Mouse (Mus musculus): ENCODE results near the gene Mok.

Mok gene

GRCm38 (mm10) chr12:110808848-110809247 is 31.9 kb downstream of the Mok start:
- Histone ChIP-seq H3K36me3 (ENCODE audit: insufficient read depth, low read length) (peaks cover 97% of the 10 kb centered on the region), H3K4me3 (replicated peaks; ENCODE audit: low read length) (no peak overlapping the region), H3K27me3 (ENCODE audit: insufficient read depth, low read length) (no peaks in the 10 kb centered on the region), H3K4me1 (replicated peaks; ENCODE audit: low read depth, low read length) (peaks cover 91% of the 10 kb centered on the region), H3K9me3 (ENCODE audit: low read length) (no peaks in the 10 kb centered on the region)
- TF ChIP-seq POU5F1 (IDR thresholded peaks at IDR 0.05; ENCODE audit: borderline replicate concordance, low read length): no peak
- no peak for TF ChIP-seq NANOG (IDR thresholded peaks at IDR 0.05; ENCODE audit: borderline replicate concordance, low read length)
- no peak for TF ChIP-seq CTCF (conservative IDR thresholded peaks at IDR 0.05; ENCODE audit: low read length)

GRCm38 (mm10) chr12:110808430-110808829 is 32.3 kb downstream of the Mok start:
- H3K9me3 ChIP-seq (ENCODE audit: low read length): no peaks in the 10 kb centered on the region
- H3K27me3 ChIP-seq (ENCODE audit: insufficient read depth, low read length): no peaks in the 10 kb centered on the region
- H3K4me3 ChIP-seq (replicated peaks; ENCODE audit: low read length): no peak overlapping the region
- peaks cover 89% of the 10 kb centered on the region for H3K4me1 ChIP-seq (replicated peaks; ENCODE audit: low read depth, low read length)
- peaks cover 93% of the 10 kb centered on the region for H3K36me3 ChIP-seq (ENCODE audit: insufficient read depth, low read length)
- no peak for TF ChIP-seq POU5F1 (IDR thresholded peaks at IDR 0.05; ENCODE audit: borderline replicate concordance, low read length)
- no peak for TF ChIP-seq CTCF (conservative IDR thresholded peaks at IDR 0.05; ENCODE audit: low read length)
- TF ChIP-seq NANOG (IDR thresholded peaks at IDR 0.05; ENCODE audit: borderline replicate concordance, low read length): no peak

DNA sequence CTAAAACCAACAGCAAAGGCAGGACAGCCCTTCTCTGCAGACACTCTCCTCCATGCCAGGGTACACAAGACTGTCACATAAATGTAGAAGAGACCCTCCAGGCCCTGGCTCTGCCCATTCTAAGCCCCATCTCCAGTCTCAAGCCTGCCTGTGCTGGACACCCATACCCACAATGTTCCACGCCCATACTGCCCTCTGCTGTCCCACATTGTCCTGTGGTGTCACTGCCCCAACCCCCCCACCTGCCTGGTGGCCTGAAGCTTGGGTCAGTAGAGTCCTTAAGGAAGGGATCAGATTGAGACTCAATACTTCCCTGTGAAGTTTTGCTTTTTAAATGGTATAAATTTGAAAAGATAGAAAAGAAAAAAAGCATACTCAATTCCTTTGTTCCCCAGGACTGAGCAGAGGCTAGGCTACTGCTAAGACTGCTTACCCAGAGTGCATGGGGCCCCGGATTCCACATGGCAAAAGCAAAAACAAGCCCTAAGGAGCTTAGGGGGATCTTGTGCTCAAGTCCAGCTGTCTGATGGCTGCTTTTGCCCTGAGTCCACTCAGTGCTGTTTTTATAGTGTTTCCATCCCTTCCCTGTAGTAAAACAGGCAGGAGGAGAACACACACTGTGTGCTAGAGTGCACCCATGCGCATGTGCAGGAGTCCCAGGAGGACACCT is 34.3 kb downstream of the Mok start:
- TF ChIP-seq POU5F1 (IDR thresholded peaks at IDR 0.05; ENCODE audit: borderline replicate concordance, low read length) (no peak), NANOG (IDR thresholded peaks at IDR 0.05; ENCODE audit: borderline replicate concordance, low read length) (no peak), CTCF (conservative IDR thresholded peaks at IDR 0.05; ENCODE audit: low read length) (no peak)

GRCm38 (mm10) chr12:110804261-110804660 is 36.5 kb downstream of the Mok start:
- Histone ChIP-seq H3K4me3 (replicated peaks; ENCODE audit: low read length) (0 out of 2 replicates have a peak overlapping the region, but pooled peaks have one; percentile 7), H3K9me3 (ENCODE audit: low read length) (no peaks in the 10 kb centered on the region), H3K4me1 (replicated peaks; ENCODE audit: low read depth, low read length) (peaks cover 93% of the 10 kb centered on the region), H3K36me3 (ENCODE audit: insufficient read depth, low read length) (peaks cover 88% of the 10 kb centered on the region), H3K27me3 (ENCODE audit: insufficient read depth, low read length) (no peaks in the 10 kb centered on the region)
- TF ChIP-seq NANOG (IDR thresholded peaks at IDR 0.05; ENCODE audit: borderline replicate concordance, low read length): no peak
- no peak for TF ChIP-seq POU5F1 (IDR thresholded peaks at IDR 0.05; ENCODE audit: borderline replicate concordance, low read length)
- TF ChIP-seq CTCF (conservative IDR thresholded peaks at IDR 0.05; ENCODE audit: low read length): no peak

More for the DNA sequence above, 34.3 kb downstream of the Mok start:
- H3K4me1 ChIP-seq (replicated peaks; ENCODE audit: low read depth, low read length): peaks cover 97% of the 10 kb centered on the region
- peaks cover 91% of the 10 kb centered on the region for H3K36me3 ChIP-seq (ENCODE audit: insufficient read depth, low read length)
- no peaks in the 10 kb centered on the region for H3K27me3 ChIP-seq (ENCODE audit: insufficient read depth, low read length)
- no peaks in the 10 kb centered on the region for H3K9me3 ChIP-seq (ENCODE audit: low read length)
- H3K4me3 ChIP-seq (replicated peaks; ENCODE audit: low read length): no peak overlapping the region

GRCm38 (mm10) chr12:110802674-110803297 is 38.0 kb downstream of the Mok start:
- Histone ChIP-seq H3K4me1 (replicated peaks; ENCODE audit: low read depth, low read length) (peaks cover 93% of the 10 kb centered on the region), H3K36me3 (ENCODE audit: insufficient read depth, low read length) (peaks cover 87% of the 10 kb centered on the region), H3K4me3 (replicated peaks; ENCODE audit: low read length) (no peak overlapping the region), H3K27me3 (ENCODE audit: insufficient read depth, low read length) (no peaks in the 10 kb centered on the region), H3K9me3 (ENCODE audit: low read length) (no peaks in the 10 kb centered on the region)
- TF ChIP-seq CTCF (conservative IDR thresholded peaks at IDR 0.05; ENCODE audit: low read length): no peak
- TF ChIP-seq NANOG (IDR thresholded peaks at IDR 0.05; ENCODE audit: borderline replicate concordance, low read length): no peak
- no peak for TF ChIP-seq POU5F1 (IDR thresholded peaks at IDR 0.05; ENCODE audit: borderline replicate concordance, low read length)

DNA sequence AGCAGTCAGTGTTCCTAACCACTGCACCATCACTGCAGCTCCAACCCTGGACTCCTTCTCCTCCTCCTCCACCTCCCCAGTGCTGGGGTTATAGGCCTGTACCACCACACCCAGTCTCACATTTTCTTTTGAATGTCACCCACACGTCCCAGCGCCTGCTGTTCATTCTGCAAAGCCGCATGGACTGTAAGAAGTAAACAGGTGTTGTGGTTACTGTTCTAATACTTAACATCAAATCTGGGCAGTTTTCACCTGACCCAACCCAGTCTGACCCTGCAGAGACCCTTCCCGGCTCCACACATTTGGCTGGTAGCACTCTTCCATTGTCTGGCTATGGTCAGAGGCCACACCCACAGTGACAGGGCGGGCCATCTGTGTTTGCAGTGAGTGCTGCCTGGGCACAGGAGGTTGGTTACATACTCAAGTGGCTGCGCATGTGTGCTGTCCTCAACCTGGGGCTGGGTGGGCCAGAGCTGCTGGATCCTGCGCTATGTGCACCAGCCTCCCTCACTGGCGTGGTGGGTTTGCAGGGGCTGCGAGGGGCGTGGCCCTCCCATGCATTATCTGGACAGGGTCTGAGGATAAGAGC is 38.8 kb downstream of the Mok start:
- Histone ChIP-seq H3K36me3 (ENCODE audit: insufficient read depth, low read length) (peaks cover 87% of the 10 kb centered on the region), H3K9me3 (ENCODE audit: low read length) (no peaks in the 10 kb centered on the region), H3K4me3 (replicated peaks; ENCODE audit: low read length) (no peak overlapping the region; the same call in 1 of the 2 replicates), H3K27me3 (ENCODE audit: insufficient read depth, low read length) (no peaks in the 10 kb centered on the region), H3K4me1 (replicated peaks; ENCODE audit: low read depth, low read length) (peaks cover 94% of the 10 kb centered on the region)
- no peak for TF ChIP-seq NANOG (IDR thresholded peaks at IDR 0.05; ENCODE audit: borderline replicate concordance, low read length)
- TF ChIP-seq POU5F1 (IDR thresholded peaks at IDR 0.05; ENCODE audit: borderline replicate concordance, low read length): no peak
- no peak for TF ChIP-seq CTCF (conservative IDR thresholded peaks at IDR 0.05; ENCODE audit: low read length)

DNA sequence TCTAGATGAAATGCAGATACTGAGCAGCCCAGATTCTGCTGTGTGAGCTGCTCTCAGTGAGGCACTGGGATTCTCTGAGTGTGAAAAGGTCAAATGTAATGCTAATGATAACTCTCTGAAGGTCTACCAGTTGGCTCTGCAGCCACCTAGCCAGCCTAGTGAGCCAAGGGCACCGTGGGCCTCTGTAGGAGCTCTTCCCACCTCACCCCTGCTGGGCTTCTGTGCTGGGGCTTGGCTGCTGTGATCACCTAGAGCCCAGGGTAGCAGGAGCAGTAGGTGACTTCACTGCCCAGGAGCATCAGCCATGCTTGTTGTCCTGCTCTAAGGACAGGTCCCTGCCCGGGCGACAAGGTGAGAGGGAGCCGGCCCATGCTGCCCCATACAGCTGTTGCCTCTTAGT is 41.5 kb downstream of the Mok start:
- TF ChIP-seq POU5F1 (IDR thresholded peaks at IDR 0.05; ENCODE audit: borderline replicate concordance, low read length): no peak
- TF ChIP-seq CTCF (conservative IDR thresholded peaks at IDR 0.05; ENCODE audit: low read length): no peak
- no peak for TF ChIP-seq NANOG (IDR thresholded peaks at IDR 0.05; ENCODE audit: borderline replicate concordance, low read length)
- Histone ChIP-seq H3K4me3 (replicated peaks; ENCODE audit: low read length) (no peak overlapping the region), H3K4me1 (replicated peaks; ENCODE audit: low read depth, low read length) (peaks cover 83% of the 10 kb centered on the region), H3K36me3 (ENCODE audit: insufficient read depth, low read length) (peaks cover 80% of the 10 kb centered on the region), H3K9me3 (ENCODE audit: low read length) (no peaks in the 10 kb centered on the region), H3K27me3 (ENCODE audit: insufficient read depth, low read length) (no peaks in the 10 kb centered on the region)

DNA sequence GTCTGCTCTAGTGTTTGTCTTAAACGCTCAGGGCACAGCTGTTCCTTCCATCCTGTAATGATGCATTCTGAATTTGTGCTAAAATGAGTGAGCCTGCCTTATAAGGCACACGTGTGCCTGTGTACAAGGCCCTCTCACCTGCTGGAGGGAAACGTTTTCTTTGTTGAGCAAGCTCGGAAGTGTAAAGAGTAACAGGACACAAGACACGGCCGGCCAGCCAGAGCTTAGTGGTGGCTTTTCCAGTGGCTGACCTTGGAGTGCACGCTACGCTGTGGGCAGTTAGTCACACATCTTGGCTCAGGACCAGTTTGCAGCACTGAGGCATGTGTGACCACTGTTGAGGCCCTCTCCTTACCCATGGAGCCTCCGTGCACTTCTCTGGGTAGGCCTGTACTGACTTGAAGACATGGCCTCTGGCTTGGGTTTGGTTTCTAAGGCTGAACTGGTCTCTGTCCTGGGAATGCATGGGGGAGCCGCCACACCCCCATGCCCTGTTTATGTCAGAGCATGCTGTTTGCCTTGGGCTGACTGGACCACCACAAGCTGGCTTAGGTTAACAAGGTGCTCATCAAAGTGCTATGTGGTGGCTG is 42.8 kb downstream of the Mok start:
- Histone ChIP-seq H3K4me1 (replicated peaks; ENCODE audit: low read depth, low read length) (peaks cover 72% of the 10 kb centered on the region), H3K27me3 (ENCODE audit: insufficient read depth, low read length) (no peaks in the 10 kb centered on the region), H3K9me3 (ENCODE audit: low read length) (no peaks in the 10 kb centered on the region), H3K36me3 (ENCODE audit: insufficient read depth, low read length) (peaks cover 87% of the 10 kb centered on the region), H3K4me3 (replicated peaks; ENCODE audit: low read length) (no peak overlapping the region)
- TF ChIP-seq NANOG (IDR thresholded peaks at IDR 0.05; ENCODE audit: borderline replicate concordance, low read length) (no peak), CTCF (conservative IDR thresholded peaks at IDR 0.05; ENCODE audit: low read length) (no peak), POU5F1 (IDR thresholded peaks at IDR 0.05; ENCODE audit: borderline replicate concordance, low read length) (no peak)
